Mouse (Mus musculus): Measurements from ENCODE around the gene Mrtfb. TPM values are rescaled to one million over a fixed set of nuclear protein-coding genes. Genes with fewer than 3 reads are reported as not detected.

The Mrtfb gene
- polyA plus RNA-seq, 1 experiment from 2014 or later: 21.8 TPM

DNA sequence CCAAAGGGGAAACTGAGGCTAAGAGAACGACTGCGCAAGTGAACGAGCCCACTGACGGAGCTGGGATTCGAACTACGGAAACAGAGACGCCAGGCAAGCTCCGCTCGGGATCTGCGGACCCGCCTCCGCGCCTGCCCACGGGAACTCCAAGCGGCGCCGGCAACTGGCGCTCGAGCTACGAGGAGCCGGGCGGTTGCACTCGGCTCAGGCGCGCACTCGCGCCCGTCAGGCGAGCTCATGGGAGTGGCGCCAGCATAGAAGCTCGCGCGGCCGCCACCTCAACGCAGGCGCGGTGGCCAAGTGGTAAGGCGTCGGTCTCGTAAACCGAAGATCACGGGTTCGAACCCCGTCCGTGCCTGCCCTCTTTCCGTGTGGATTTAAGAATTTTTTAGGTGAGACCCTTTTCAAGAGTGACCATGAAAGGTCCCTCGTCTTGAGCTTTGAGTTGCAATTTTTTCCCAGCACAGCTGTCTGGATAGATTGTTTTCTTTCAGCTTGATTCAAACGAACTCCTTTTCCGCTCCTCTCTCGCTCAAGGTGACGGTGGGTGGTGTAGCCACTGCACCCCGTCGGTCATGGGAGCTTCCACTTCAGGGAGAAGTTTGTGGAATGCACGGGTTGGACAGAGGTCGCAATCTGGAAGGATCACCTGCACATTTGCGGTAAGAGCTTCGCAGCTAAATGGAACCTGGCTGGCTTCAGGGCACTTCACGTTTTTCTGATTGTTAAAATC, 180.9 kb downstream of the Mrtfb start:
- Histone ChIP-seq H3K4me3 (ENCODE audit: low read depth, low read length) (peak overlapping the region; percentile 51), H3K9ac (replicated peaks; ENCODE audit: low read depth) (peak overlapping the region; percentile 39), H3K4me2 (replicated peaks; ENCODE audit: low read depth, low read length) (peak overlapping the region; percentile 67), H3K27me3 (replicated peaks; ENCODE audit: insufficient read depth, low read length) (no peaks in the 10 kb centered on the region), H3K36me3 (ENCODE audit: insufficient read depth, low read length) (no peaks in the 10 kb centered on the region), H3K9me3 (ENCODE audit: low read length) (no peaks in the 10 kb centered on the region), H3K4me1 (ENCODE audit: insufficient read depth, low read depth, low read length) (peaks cover 3% of the 10 kb centered on the region; the same call in 1 of the 2 replicates), H3K27ac (ENCODE audit: low read length) (peak overlapping the region; percentile 74)
- peak; percentile 96 for ATAC-seq
- WGBS: 1% methylated on average over 58 of the region's 58 CpGs
- TF ChIP-seq CTCF (IDR thresholded peaks at IDR 0.05) (no peak), EP300 (IDR thresholded peaks at IDR 0.05) (no peak)
- peak; percentile 96 for DNase-seq (ENCODE audit: low spot score)

DNA sequence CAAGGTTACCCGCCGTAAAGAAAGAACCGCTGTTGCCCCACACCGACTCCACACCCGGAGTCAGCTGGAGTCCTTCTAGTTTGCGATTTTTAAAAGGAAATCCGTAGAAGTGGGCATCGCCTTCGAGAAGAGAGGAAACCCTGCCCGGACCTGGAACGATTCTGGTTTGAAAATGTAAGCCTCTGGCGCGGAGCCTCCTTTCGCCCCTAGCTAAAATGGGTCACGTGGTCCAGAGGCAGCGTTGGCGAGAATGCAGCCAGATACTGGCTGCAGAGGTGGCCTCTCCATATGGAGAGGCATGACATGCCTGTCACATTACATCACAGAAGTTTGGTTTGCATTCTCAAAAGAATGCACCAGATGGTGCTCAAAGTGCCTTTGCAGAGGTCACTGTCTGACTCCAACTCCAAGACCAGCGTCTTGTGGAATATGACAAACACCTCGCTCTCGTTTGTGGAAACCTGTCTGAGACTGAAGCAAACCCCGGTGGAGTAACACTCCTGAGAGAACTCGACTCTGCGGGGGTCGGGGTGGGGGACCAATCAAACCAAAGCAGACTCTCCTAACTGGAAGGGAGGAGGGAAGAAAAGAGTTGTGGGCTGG, 181.6 kb downstream of the Mrtfb start:
- no peaks in the 10 kb centered on the region for H3K36me3 ChIP-seq (ENCODE audit: insufficient read depth, low read length)
- H3K27ac ChIP-seq (ENCODE audit: low read length): peak overlapping the region; percentile 74
- WGBS: 2% methylated on average over 24 of the region's 24 CpGs
- DNase-seq (ENCODE audit: low spot score) (peak; percentile 93), ATAC-seq (peak; percentile 70)
- no peaks in the 10 kb centered on the region for H3K9me3 ChIP-seq (ENCODE audit: low read length)
- H3K27me3 ChIP-seq (replicated peaks; ENCODE audit: insufficient read depth, low read length): no peaks in the 10 kb centered on the region
- TF ChIP-seq CTCF (IDR thresholded peaks at IDR 0.05): peak; percentile 65
- peak; percentile 41; the same call in 1 of the 2 replicates for TF ChIP-seq EP300 (IDR thresholded peaks at IDR 0.05)
- H3K4me2 ChIP-seq (replicated peaks; ENCODE audit: low read depth, low read length): peak overlapping the region; percentile 67
- H3K9ac ChIP-seq (replicated peaks; ENCODE audit: low read depth): peak overlapping the region; percentile 39
- peak overlapping the region; percentile 51 for H3K4me3 ChIP-seq (ENCODE audit: low read depth, low read length)
- peaks cover 3% of the 10 kb centered on the region; the same call in 1 of the 2 replicates for H3K4me1 ChIP-seq (ENCODE audit: insufficient read depth, low read depth, low read length)

DNA sequence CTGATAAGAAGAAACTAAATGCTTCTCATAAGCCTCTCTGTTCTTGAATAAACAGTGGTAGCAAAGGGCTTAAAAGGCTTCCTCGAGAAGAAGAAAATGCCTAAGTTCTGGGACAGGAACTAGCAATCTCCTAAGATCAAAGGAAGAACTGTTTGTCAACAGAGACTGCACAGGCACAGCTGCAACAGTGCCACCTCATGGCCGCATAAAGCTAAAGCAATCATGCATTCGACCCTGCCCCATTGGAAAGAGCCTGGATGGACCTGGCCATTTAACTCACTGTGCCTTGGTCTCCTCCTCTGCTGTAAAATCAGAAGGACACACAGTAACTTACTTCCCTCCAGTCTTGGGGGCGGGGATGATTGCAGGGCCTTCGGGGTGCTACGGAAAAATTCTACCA, 184.2 kb downstream of the Mrtfb start:
- Histone ChIP-seq H3K36me3 (ENCODE audit: insufficient read depth, low read length) (no peaks in the 10 kb centered on the region), H3K27ac (ENCODE audit: low read length) (no peak overlapping the region), H3K4me1 (ENCODE audit: insufficient read depth, low read depth, low read length) (peaks cover 3% of the 10 kb centered on the region; the same call in 1 of the 2 replicates), H3K9ac (replicated peaks; ENCODE audit: low read depth) (no peak overlapping the region), H3K27me3 (replicated peaks; ENCODE audit: insufficient read depth, low read length) (no peaks in the 10 kb centered on the region), H3K4me3 (ENCODE audit: low read depth, low read length) (no peak overlapping the region), H3K4me2 (replicated peaks; ENCODE audit: low read depth, low read length) (no peak overlapping the region), H3K9me3 (ENCODE audit: low read length) (no peaks in the 10 kb centered on the region)
- WGBS: 35% methylated on average over 6 of the region's 6 CpGs
- ATAC-seq (no peak), DNase-seq (ENCODE audit: low spot score) (peak; percentile 66)
- TF ChIP-seq CTCF (IDR thresholded peaks at IDR 0.05) (peak; percentile 85), EP300 (IDR thresholded peaks at IDR 0.05) (no peak)

DNA sequence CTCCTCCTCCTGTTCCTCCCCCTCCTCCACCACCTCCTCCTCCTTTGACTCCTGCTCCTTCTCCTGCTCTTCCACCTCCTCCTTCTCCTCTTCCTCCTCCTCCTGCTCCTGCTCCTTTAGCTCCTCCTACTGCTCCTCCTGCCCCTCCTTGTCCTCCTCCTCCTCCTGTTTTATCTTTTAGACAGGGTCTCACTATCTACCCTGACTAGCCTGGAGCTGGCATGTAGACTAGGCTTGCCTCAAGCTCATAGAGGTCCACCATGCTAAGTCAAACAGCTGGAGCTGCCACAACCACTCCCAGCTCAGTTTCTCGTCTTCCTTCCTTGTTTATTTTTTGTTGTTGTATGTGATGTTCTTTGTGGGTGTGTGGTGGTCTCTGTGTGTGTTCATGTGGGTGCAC, 187.5 kb downstream of the Mrtfb start:
- WGBS: 24% methylated on average over 1 of the region's 1 CpGs
- no peak overlapping the region for H3K4me3 ChIP-seq (ENCODE audit: low read depth, low read length)
- H3K9me3 ChIP-seq (ENCODE audit: low read length): no peaks in the 10 kb centered on the region
- TF ChIP-seq EP300 (IDR thresholded peaks at IDR 0.05): no peak
- TF ChIP-seq CTCF (IDR thresholded peaks at IDR 0.05): no peak
- H3K27ac ChIP-seq (ENCODE audit: low read length): no peak overlapping the region
- ATAC-seq: no peak
- no peak for DNase-seq (ENCODE audit: low spot score)
- H3K9ac ChIP-seq (replicated peaks; ENCODE audit: low read depth): no peak overlapping the region
- H3K27me3 ChIP-seq (replicated peaks; ENCODE audit: insufficient read depth, low read length): no peaks in the 10 kb centered on the region
- no peak overlapping the region for H3K4me2 ChIP-seq (replicated peaks; ENCODE audit: low read depth, low read length)
- H3K36me3 ChIP-seq (ENCODE audit: insufficient read depth, low read length): no peaks in the 10 kb centered on the region
- no peaks in the 10 kb centered on the region for H3K4me1 ChIP-seq (ENCODE audit: insufficient read depth, low read depth, low read length)

DNA sequence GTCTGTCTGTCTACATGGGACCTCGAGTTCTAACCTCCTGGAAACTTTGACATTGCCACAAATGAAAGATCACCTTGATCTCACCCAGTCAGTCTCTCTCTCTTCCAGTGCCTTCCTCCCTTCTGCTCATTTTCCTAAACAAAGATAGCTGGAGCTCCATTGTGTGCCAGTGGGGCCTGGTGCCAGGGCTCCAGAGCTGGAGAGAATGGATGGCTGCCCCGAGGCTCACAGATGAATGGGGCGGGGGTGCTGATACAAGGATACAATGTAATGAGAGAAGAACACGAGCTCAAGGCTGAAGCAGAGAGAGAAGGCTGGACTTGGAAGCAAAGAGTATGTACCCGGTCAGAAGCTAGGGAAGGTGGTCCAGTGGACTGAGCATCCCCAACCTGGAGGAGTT, 189.2 kb downstream of the Mrtfb start:
- Histone ChIP-seq H3K9me3 (ENCODE audit: low read length) (no peaks in the 10 kb centered on the region), H3K36me3 (ENCODE audit: insufficient read depth, low read length) (no peaks in the 10 kb centered on the region), H3K4me2 (replicated peaks; ENCODE audit: low read depth, low read length) (no peak overlapping the region), H3K9ac (replicated peaks; ENCODE audit: low read depth) (no peak overlapping the region), H3K4me3 (ENCODE audit: low read depth, low read length) (no peak overlapping the region), H3K4me1 (ENCODE audit: insufficient read depth, low read depth, low read length) (no peaks in the 10 kb centered on the region), H3K27me3 (replicated peaks; ENCODE audit: insufficient read depth, low read length) (no peaks in the 10 kb centered on the region), H3K27ac (ENCODE audit: low read length) (no peak overlapping the region)
- 58% methylated on average over 5 of the region's 5 CpGs for WGBS
- ATAC-seq: no peak
- DNase-seq (ENCODE audit: low spot score): no peak
- TF ChIP-seq EP300 (IDR thresholded peaks at IDR 0.05) (no peak), CTCF (IDR thresholded peaks at IDR 0.05) (no peak)

DNA sequence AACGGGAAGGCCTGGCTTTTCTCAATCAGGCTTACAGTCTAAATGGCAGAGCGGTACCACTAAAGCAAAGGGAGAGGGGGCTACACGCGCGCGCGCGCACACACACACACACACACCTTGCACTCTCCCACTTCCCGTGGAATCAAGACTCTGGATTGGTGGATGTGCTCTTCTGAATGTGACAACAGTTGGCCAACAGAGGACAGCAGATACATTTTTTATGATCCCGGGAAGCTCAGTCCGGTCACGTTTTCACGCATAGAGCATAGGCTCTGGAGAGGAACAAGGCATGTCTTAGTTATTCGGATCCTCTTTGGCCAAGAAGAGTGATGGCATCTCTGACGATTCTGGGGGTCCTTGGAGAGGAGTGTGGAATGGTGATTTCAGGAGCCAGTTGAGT, 190.2 kb downstream of the Mrtfb start:
- Histone ChIP-seq H3K9ac (replicated peaks; ENCODE audit: low read depth) (peak overlapping the region; percentile 13; the same call in 1 of the 2 replicates), H3K36me3 (ENCODE audit: insufficient read depth, low read length) (no peaks in the 10 kb centered on the region), H3K4me1 (ENCODE audit: insufficient read depth, low read depth, low read length) (no peaks in the 10 kb centered on the region), H3K27me3 (replicated peaks; ENCODE audit: insufficient read depth, low read length) (no peaks in the 10 kb centered on the region), H3K4me3 (ENCODE audit: low read depth, low read length) (peak overlapping the region; percentile 59), H3K9me3 (ENCODE audit: low read length) (no peaks in the 10 kb centered on the region), H3K27ac (ENCODE audit: low read length) (0 out of 2 replicates have a peak overlapping the region, but pooled peaks have one; percentile 26), H3K4me2 (replicated peaks; ENCODE audit: low read depth, low read length) (peak overlapping the region; percentile 98)
- 23% methylated on average over 15 of the region's 15 CpGs for WGBS
- peak; percentile 74 for DNase-seq (ENCODE audit: low spot score)
- peak; percentile 32 for ATAC-seq
- TF ChIP-seq EP300 (IDR thresholded peaks at IDR 0.05) (no peak), CTCF (IDR thresholded peaks at IDR 0.05) (peak; percentile 69)

All from lung, postnatal 0 days (tissue).